Mouse (Mus musculus) gastrocnemius, postnatal 25 days (tissue): ENCODE measurements around the gene Rnf223. TPM values are rescaled to one million over a fixed set of nuclear protein-coding genes. Genes with fewer than 3 reads are reported as not detected.
"Not testable (repeated sequence)": the region's sequence is repeated elsewhere in the genome, so short reads cannot be mapped to it uniquely, and the experiment has no call there.

Source experiments
- DNase-seq: peaks from one replicate; pipeline ENCODE4 v3.0.0; 2022
- total RNA-seq, 2 experiments: library from RNA; stranded (reverse); gene quantifications; 1 replicate in 1 of 2; 2 replicates in 1 of 2; pipeline ENCODE4 v1.2.3; 2021

The Rnf223 gene
- total RNA-seq, 2 experiments from 2014 or later = not detected

DNA sequence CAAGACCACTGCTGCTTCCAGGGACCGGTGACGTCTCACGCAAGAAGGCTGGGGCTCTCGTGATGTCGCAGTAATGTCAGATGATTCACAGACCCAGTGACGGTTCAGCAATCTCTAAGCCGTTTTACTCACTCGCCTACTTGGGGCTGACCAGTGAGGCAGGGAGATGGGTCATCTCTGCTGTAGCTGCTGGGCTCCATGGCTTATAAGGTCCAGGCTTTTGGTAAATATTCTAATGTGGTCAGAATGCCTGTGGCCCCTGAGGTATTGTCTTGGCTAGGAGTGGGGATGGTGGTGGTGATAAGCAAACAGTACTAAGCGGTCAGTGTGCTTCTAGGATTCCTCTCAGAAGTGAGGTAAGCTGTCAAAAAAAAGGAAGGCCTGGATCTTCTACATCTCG lies 627 bp downstream of the Rnf223 start:
- no peak for DNase-seq

DNA sequence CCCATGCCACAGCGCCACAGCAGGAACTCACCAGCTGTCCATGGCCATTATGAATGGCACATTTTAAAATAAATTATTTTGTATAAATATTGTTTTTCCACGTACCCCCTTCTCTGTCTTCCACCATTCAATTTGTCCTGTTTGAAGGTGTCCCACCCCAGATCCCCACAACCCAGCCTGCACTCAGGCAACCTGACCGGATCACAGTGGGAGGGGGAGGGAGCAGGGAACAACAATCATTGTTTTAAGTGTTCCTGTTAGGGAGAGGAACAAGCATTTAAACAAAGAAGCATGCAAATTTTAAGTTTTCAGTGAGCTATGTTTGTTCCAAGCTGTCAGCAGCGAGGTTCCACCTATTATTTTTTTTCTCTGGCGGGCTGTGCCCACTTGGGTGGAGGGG lies 3.0 kb downstream of the Rnf223 start:
- no peak for DNase-seq

DNA sequence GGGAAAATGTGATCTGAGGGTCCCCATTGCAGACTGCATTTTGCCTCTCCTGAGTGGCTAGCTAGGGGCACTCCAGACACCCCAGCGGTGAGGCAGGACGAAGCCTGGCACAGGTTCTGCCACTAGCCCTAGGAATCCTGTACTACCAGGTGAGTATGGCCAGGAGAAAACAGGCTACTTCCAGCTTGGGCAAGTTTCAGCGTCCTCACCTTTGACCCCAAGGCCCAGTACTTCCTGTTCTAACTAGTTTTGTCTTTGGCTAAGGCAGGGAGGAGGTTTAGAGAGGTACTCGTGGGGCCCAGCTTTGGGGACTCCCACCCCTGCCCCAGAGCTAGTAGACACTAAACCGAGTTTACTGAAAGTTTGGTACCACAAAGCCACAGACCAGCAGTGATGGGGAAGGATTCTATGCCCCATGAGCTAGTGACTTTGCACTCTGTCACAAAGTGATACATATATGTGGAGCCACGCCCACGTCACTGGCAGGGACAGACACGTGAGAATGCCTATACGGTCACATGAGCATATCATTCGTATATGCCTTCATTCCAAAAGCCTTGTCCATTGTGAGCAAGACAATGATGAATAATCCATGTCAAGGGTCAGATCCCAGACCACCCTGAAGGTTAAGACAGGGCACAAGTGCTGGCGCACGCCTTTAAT lies 3.8 kb downstream of the Rnf223 start:
- DNase-seq = no peak

DNA sequence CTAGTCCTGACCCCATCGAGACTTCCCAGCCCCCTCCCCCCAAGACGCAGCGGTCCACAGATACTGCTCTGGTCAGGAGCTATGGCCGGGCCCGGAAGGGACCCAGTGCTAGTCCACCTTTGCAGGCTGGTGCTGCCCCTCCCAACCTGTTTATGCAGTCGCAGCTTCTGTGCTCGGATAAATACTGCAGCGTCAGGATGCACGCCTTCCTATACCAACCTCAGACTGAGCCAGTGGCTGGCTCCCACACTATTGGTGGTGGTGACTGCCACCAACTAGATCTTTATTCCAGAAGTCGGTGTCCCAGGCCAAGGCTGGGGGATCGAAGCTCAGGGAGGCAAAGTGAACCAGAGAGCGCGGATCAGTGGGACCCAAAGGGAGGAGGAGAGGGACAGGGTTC lies 4.8 kb downstream of the Rnf223 start:
- no peak for DNase-seq

DNA sequence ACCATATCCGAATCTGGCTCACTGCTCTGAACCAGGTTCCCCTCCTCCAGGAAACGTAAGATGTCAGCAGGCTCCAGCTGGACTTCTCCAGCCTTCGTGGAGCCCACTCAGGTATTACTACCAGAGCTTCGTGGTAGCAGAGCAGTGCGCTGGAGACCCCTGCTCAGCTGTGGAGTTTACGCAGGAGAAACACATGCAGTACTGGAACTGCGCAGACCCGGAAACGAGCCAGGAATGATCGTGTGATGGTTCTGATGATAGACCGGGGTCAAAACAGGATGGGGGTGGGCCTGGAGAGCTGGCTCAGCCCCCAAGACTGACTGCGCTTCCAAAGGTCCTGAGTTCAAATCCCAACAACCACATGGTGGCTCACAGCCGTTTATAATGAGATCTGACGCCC lies 5.5 kb downstream of the Rnf223 start:
- DNase-seq = no peak

DNA sequence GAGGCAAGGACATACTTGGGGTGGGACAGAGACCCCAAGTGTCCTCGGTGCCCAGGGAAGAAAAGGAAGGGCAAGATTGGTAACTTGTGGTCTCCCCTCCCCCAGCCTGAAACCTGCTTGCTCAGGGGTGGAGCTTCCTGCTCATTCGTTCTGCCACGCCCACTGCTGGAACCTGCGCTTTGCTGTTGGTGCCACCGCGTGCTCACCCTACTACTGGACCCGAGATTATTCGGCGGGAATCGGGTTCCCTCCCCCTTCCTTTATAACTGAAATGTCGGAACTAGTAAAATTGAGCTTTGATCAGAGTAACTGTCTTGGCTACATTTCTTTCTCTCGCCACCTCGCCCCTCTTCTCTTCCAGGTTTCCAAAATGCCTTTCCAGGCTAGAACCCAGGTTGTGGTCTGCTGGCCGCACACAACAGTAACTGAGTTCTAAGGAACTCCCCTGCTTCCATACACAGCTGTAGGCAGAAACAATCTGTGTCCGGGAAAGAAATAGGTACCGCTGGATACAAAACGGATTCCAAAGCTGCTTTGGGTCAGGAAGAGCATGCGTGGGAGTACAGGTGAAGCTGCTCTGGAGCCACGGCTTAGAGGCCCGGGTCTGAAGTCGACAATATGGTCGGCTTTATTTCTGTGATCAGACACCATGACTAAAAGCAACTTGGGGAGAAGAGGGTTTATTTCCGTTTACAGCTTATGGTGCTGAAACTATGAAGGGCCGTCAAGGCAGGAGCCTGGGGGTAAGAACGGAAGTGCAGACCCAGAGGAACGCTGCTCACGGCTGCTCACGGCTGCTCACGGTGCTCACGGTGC lies 6.2 kb downstream of the Rnf223 start:
- no peak for DNase-seq

DNA sequence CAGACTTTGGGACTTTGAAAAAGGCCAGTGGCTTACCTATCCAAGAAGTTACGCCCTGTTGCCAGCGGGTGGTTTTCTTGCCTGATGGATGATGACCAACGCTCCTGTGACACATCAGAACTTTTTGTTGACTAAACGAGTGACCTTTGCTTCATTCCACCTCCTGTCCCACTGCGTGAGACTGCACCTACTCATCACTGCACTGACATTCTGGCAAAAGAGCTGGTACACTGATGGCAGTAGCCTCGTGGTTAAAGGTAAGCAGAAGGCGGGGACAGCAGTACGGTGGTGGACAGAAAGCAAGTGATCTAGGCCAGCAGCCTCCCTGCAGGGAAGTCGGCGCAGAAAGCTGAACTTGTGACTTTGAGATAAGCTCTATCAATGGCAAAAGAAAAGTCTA lies 20.6 kb downstream of the Rnf223 start:
- DNase-seq = not testable (repeated sequence)

DNA sequence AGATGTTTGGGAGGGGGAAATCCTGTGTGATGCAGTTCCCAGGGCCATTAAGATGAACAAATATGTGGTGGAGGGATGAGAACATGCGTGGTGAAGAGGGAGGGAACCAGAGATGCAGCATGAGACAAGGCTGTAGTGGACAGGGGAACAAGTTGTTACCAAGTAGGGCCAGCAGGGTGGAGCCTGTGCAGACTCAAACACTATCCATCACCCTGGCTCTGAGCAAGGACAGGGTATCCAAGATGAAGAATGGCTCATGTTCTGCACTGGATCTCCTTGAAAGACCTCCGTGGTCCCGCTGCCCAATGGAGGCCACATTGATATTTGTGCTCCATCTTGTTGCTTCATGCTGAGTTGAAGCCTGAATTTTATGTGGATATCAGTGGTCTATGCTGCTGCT lies 24.5 kb downstream of the Rnf223 start:
- DNase-seq = no peak

DNA sequence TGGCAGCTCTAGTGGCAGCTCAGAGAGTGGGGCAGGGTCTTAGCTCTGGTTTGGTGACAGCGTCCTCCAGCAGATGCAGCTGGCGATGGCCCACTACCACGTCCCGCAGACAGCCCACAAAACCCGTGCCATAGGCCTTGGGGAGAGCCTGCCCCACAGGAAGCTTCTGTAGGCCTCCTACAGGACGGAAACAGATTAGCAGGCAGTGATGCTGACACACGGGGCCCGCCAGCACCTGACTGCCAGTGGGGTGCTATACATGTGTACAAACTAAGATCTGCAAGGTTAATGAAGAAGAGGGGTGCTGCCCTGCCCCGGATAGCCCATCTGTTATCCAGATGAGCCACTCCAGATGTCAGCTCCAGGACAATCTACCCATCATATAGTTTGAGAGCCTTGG lies 36.2 kb downstream of the Rnf223 start:
- DNase-seq = no peak

DNA sequence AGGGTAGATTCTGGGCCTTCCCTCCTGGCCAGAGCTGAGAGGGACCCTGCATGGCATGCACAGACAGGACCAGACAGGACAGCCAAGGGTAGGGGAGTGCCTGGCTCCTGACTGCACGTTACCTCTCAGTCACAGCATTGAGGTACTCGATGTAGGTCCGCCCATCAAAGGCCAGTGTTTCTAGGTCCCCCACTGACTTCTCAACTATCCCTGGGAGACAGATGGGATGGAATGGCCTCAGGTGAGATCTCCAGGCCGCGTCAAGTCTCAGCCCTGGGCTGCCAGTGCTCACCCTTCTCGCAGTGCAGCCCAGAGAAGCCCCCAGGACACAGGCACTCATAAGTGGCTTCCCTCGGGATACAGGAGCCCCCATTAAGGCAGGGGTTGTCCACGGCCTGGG lies 38.3 kb downstream of the Rnf223 start:
- no peak for DNase-seq

DNA sequence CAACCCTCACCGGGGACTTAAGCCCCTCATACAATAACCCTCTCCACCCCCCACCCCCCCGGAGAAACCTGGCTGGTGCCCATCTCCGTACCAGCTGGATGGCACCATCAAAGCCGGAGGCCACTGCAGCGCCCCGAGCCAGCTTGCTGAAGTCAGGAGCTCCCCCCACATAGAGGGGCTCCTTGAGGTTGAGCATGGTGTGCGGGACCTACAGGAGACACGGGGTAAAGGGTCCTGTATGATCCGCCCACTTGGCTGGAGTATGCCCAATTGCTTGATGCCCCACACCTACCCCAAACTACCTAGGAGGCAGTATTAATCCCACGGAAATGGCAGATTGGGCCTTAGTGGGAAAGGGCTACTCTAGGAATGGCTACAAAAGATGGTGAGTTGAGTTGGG lies 38.8 kb downstream of the Rnf223 start:
- no peak for DNase-seq

DNA sequence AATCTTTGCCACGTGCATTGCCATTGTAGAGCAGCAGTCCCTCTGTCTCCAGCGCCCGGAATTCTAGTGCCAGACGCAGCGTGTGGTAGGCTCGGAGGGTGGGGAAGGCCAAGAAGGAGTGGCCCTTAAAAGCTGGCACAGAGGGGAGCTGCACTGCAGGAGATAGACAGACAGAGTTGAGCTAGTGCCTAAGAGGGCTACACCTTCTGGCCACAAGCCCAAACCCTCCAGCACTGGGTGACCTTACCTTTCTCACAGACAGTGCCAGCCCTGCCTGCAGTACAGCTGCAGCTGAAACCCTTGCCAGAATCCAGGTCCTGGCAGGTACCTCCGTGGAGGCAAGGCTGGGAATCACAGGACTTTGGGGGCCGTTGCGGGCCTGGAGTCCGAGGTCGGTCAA lies 41.5 kb downstream of the Rnf223 start:
- no peak for DNase-seq

DNA sequence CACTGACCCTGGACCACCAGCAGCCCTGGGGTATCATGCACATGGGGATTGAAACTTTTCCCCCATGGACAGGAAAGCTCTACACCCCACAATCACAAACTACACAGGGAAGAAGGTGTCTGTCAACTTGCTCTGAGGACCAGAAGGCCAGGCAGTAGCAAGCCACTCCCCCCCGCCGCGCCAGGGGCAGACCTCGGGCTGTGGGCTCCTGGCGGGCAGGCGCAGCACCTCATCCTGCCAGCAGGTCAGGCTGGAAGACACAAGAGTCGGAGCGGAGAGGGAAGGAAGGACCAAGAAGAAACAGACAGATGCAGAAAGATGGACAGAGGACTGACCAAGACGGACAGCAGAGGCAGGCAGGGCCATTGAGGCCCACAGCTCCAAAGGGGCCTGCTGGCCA lies 47.3 kb downstream of the Rnf223 start:
- no peak for DNase-seq

Other genes with a start within 250 kb of the Rnf223 start
- gene Pusl1, start 238.7 kb upstream of the Rnf223 start, total RNA-seq = 10 to 100 TPM; 10.2 to 11.2 TPM
- 10 to 100 TPM in 1 of 2 experiments, 1 to 10 TPM in 1; 7.2 to 10.4 TPM for gene Acap3, start 238.7 kb upstream of the Rnf223 start, total RNA-seq
- 10 to 100 TPM; 50.2 to 50.8 TPM for gene Ube2j2, start 186.7 kb upstream of the Rnf223 start, total RNA-seq
- gene C1qtnf12, start 168.2 kb upstream of the Rnf223 start, total RNA-seq = 10 to 100 TPM; 14.7 to 16.1 TPM
- gene B3galt6, start 137.9 kb upstream of the Rnf223 start, total RNA-seq = 1 to 10 TPM; 1.2 to 1.6 TPM
- gene Sdf4, start 137.6 kb upstream of the Rnf223 start, total RNA-seq = 10 to 100 TPM; 67.0 to 79.3 TPM
- gene Tnfrsf4, start 116.7 kb upstream of the Rnf223 start, total RNA-seq = under 1 TPM; 0.51 to 0.80 TPM
- not detected for gene Tnfrsf18, start 104.3 kb upstream of the Rnf223 start, total RNA-seq
- gene Ttll10, start 71.1 kb upstream of the Rnf223 start, total RNA-seq = not detected
- 1 to 10 TPM; 2.2 to 4.3 TPM for gene 9430015G10Rik, start 20.5 kb upstream of the Rnf223 start, total RNA-seq
- 10 to 100 TPM in 1 of 2 experiments, 1 to 10 TPM in 1; 9.7 to 11.3 TPM for gene Agrn, start 67.0 kb downstream of the Rnf223 start, total RNA-seq
- gene Isg15, start 70.3 kb downstream of the Rnf223 start, total RNA-seq = 1 to 10 TPM; 1.0 to 1.1 TPM
- gene AW011738, start 72.8 kb downstream of the Rnf223 start, total RNA-seq = 1 to 10 TPM; 2.9 to 3.9 TPM
- gene Perm1, start 85.4 kb downstream of the Rnf223 start, total RNA-seq = 100 to 1,000 TPM; 169 to 182 TPM
- 1 to 10 TPM; 5.4 to 6.9 TPM for gene Plekhn1, start 104.3 kb downstream of the Rnf223 start, total RNA-seq
- 10 to 100 TPM; 26.7 to 27.9 TPM for gene Noc2l, start 105.5 kb downstream of the Rnf223 start, total RNA-seq
- gene Samd11, start 125.1 kb downstream of the Rnf223 start, total RNA-seq = under 1 TPM in 1 of 2 experiments, not detected in 1; 0.16 TPM
- not detected for gene Vmn2r-ps159, start 200.6 kb downstream of the Rnf223 start, total RNA-seq